In genomic region chr6:124768704-124769044, GRCm38 (mm10) we compare ENCODE assay signal across 9 mouse cellular contexts. TPM values are rescaled to one million over a fixed set of nuclear protein-coding genes. Genes with fewer than 3 reads are reported as not detected.
DNase-seq lines count a peak whose midpoint lies in the region; ATAC-seq and TF ChIP-seq lines count a peak whose summit lies in the region.
"Had no signal": no experiment of that assay in that cellular context is flagged by ENCODE, and none has a peak within 500 bp of the region (broad histone marks: within the 10 kb centered on the region; RNA-seq: fewer than 3 reads in every experiment).

No protein-coding gene starts in this region.

- H3K79me2 ChIP-seq in MEL (ENCODE audit: control insufficient read depth, insufficient read depth, low read length, poor library complexity), result no peaks in the 10 kb centered on the region; the same call in 1 of the 2 replicates

- no peak for TF ChIP-seq POLR2A in MEL (IDR thresholded peaks at IDR 0.05; ENCODE audit: control insufficient read depth in 1 of 2, insufficient read depth in 1 of 2, low read depth in 1 of 2, low read length in 2 of 2, poor library complexity in 1 of 2)

- no peak for DNase-seq in heart, adult 18-20 months
- DNase-seq in MEL (ENCODE audit: low read depth, low spot score), result peak; percentile 61
- DNase-seq in hindbrain, embryonic 10.5 days (ENCODE audit: low spot score), result no peak
- DNase-seq in midbrain, embryonic 10.5 days (ENCODE audit: low spot score), result no peak
- no peak for DNase-seq in thymus, postnatal 4 days
- no peak for DNase-seq in thymus, postnatal 25 days
- DNase-seq in adipocyte (ENCODE audit: low spot score), result no peak

- no peak for TF ChIP-seq EP300 in MEL (IDR thresholded peaks at IDR 0.05; ENCODE audit: low read depth in 1 of 2, low read length in 2 of 2)

- peak overlapping the region; percentile 56 for H3K4me3 ChIP-seq in heart, embryonic 11.5 days (ENCODE audit: low read depth, low read length)
- peak overlapping the region; percentile 75 to 80 for H3K4me3 ChIP-seq in MEL (ENCODE audit: control insufficient read depth in 1 of 2, insufficient read depth in 1 of 2, low read depth in 2 of 2, low read length in 2 of 2)
- peak overlapping the region; percentile 65 for H3K4me3 ChIP-seq in hindbrain, embryonic 10.5 days
- peak overlapping the region; percentile 58 for H3K4me3 ChIP-seq in midbrain, embryonic 10.5 days

- H3K9ac ChIP-seq in heart, embryonic 11.5 days (ENCODE audit: low read depth, low read length), result peak overlapping the region; percentile 16; the same call in 1 of the 2 replicates
- H3K9ac ChIP-seq in MEL (ENCODE audit: control insufficient read depth, low read depth, low read length, poor library complexity, severe bottlenecking), result peak overlapping the region; percentile 71

- H3K36me3 ChIP-seq in heart, embryonic 11.5 days (ENCODE audit: control insufficient read depth, insufficient read depth, low read length), result no peaks in the 10 kb centered on the region
- peaks cover 0 to 6% of the 10 kb centered on the region in 2 experiments; a peak in 1 of 4 replicates for H3K36me3 ChIP-seq in MEL (ENCODE audit: control insufficient read depth in 1 of 2, insufficient read depth in 2 of 2, low read length in 2 of 2)
- H3K36me3 ChIP-seq in hindbrain, embryonic 10.5 days, result no peaks in the 10 kb centered on the region
- no peaks in the 10 kb centered on the region for H3K36me3 ChIP-seq in midbrain, embryonic 10.5 days

- H3K9me3 ChIP-seq in heart, embryonic 11.5 days (replicated peaks; ENCODE audit: control insufficient read depth, low read length), result no peaks in the 10 kb centered on the region
- H3K9me3 ChIP-seq in MEL (replicated peaks; ENCODE audit: insufficient read depth, low read length), result no peaks in the 10 kb centered on the region
- H3K9me3 ChIP-seq in hindbrain, embryonic 10.5 days, result no peaks in the 10 kb centered on the region
- H3K9me3 ChIP-seq in midbrain, embryonic 10.5 days (replicated peaks), result no peaks in the 10 kb centered on the region

- 2% methylated on average over 9 of the region's 9 CpGs for WGBS in heart, embryonic 11.5 days (ENCODE audit: insufficient replicate concordance)
- 2% methylated on average over 9 of the region's 9 CpGs for WGBS in hindbrain, embryonic 10.5 days
- WGBS in midbrain, embryonic 10.5 days, result 1% methylated on average over 9 of the region's 9 CpGs

- no peak for ATAC-seq in heart, embryonic 11.5 days (replicated peaks; ENCODE audit: insufficient number of reproducible peaks, low FRiP score, low TSS enrichment)

- TF ChIP-seq RAD21 in MEL (IDR thresholded peaks at IDR 0.05; ENCODE audit: low read depth, low read length), result no peak

- H3K4me2 ChIP-seq in heart, embryonic 11.5 days, result peak overlapping the region; percentile 91

- TF ChIP-seq CTCF in MEL (IDR thresholded peaks at IDR 0.05 in 2 of 3, conservative IDR thresholded peaks at IDR 0.05 in 1 of 3; ENCODE audit: control insufficient read depth in 1 of 3, insufficient read depth in 1 of 3, low read depth in 2 of 3, low read length in 3 of 3, poor library complexity in 1 of 3, severe bottlenecking in 1 of 3), result no peak

- no peak overlapping the region for H3K27ac ChIP-seq in heart, embryonic 11.5 days (ENCODE audit: low read depth, low read length)
- H3K27ac ChIP-seq in MEL (ENCODE audit: control insufficient read depth, low read depth, low read length), result no peak overlapping the region
- 0 out of 2 replicates have a peak overlapping the region, but pooled peaks have one; percentile 53 for H3K27ac ChIP-seq in hindbrain, embryonic 10.5 days
- peak overlapping the region; percentile 81 for H3K27ac ChIP-seq in midbrain, embryonic 10.5 days (replicated peaks)

- H3K27me3 ChIP-seq in heart, embryonic 11.5 days (ENCODE audit: control insufficient read depth, insufficient read depth, low read length), result peaks cover 14% of the 10 kb centered on the region
- H3K27me3 ChIP-seq in MEL (ENCODE audit: control insufficient read depth in 1 of 2, insufficient read depth in 2 of 2, low read length in 2 of 2), result peaks cover 0 to 2% of the 10 kb centered on the region in 2 experiments; a peak in 1 of 4 replicates
- peaks cover 80% of the 10 kb centered on the region for H3K27me3 ChIP-seq in hindbrain, embryonic 10.5 days (ENCODE audit: insufficient read depth, poor library complexity, severe bottlenecking)
- peaks cover 77% of the 10 kb centered on the region for H3K27me3 ChIP-seq in midbrain, embryonic 10.5 days (ENCODE audit: low read depth, poor library complexity, severe bottlenecking)

- peaks cover 22% of the 10 kb centered on the region for H3K4me1 ChIP-seq in heart, embryonic 11.5 days (ENCODE audit: control insufficient read depth, insufficient read depth, low read length)
- H3K4me1 ChIP-seq in MEL (ENCODE audit: control insufficient read depth in 1 of 2, insufficient read depth in 2 of 2, low read length in 2 of 2), result peaks cover 0 to 15% of the 10 kb centered on the region in 2 experiments; a peak in 2 of 4 replicates
- H3K4me1 ChIP-seq in hindbrain, embryonic 10.5 days (replicated peaks), result peaks cover 44% of the 10 kb centered on the region
- H3K4me1 ChIP-seq in midbrain, embryonic 10.5 days, result peaks cover 40% of the 10 kb centered on the region

TF ChIP-seq in MEL, 35 proteins besides CTCF, POLR2A, EP300 and RAD21:
- peak; percentile 4; the same call in 1 of the 2 replicates for TF ChIP-seq UBTF (IDR thresholded peaks at IDR 0.05; ENCODE audit: borderline replicate concordance, insufficient read depth, low read depth, low read length)
- no peak for TF ChIP-seq NRF1 (IDR thresholded peaks at IDR 0.05; ENCODE audit: insufficient read depth, low read depth, low read length, poor library complexity, severe bottlenecking)

RNA-seq across cellular contexts. Expression of gene Eno2, which starts 0.8 kb away (rescaled TPM):
- 5.3 TPM in 2 replicates for polyA plus RNA-seq in heart, embryonic 11.5 days (2014; fragmentation: Nextera tagmentation; extraction: Ambion mirVana)
- total RNA-seq in heart, adult 18-20 months (2021), result 1 to 10 TPM; 2.5 to 2.7 TPM
- total RNA-seq in MEL (2012; rRNA removed), result 3.2 and 5.5 TPM in 2 replicates
- 10 to 100 TPM in 1 of 2 experiments, not detected in 1; 12.5 TPM for polyA plus RNA-seq in MEL (2012; ENCODE audit: insufficient read depth in 1 of 2, insufficient read length in 2 of 2, low read depth in 1 of 2, low replicate concordance in 2 of 2, missing spikeins in 1 of 2)
- 3.4 and 5.4 TPM in 2 replicates for polyA plus RNA-seq in hindbrain, embryonic 10.5 days (2016; fragmentation: Nextera tagmentation; extraction: Ambion mirVana)
- 4.6 and 6.5 TPM in 2 replicates for polyA plus RNA-seq in midbrain, embryonic 10.5 days (2016; fragmentation: Nextera tagmentation; extraction: Ambion mirVana)
- polyA plus RNA-seq: erythroblast, embryonic 14.5 days had no signal

RNA-seq across cellular contexts. Expression of gene Lrrc23, which starts 10.9 kb away (rescaled TPM):
- polyA plus RNA-seq in heart, embryonic 11.5 days (2014; fragmentation: Nextera tagmentation; extraction: Ambion mirVana), result not detected in 2 replicates
- under 1 TPM; 0.55 to 0.82 TPM for total RNA-seq in heart, adult 18-20 months (2021)
- 0.10 TPM in 1 of 2 replicates, not detected in the other for total RNA-seq in MEL (2012; rRNA removed)
- under 1 TPM in 1 of 2 experiments, not detected in 1; 0.11 TPM for polyA plus RNA-seq in MEL (2012; ENCODE audit: insufficient read depth in 1 of 2, insufficient read length in 2 of 2, low read depth in 1 of 2, low replicate concordance in 2 of 2, missing spikeins in 1 of 2)
- polyA plus RNA-seq in hindbrain, embryonic 10.5 days (2016; fragmentation: Nextera tagmentation; extraction: Ambion mirVana), result 2.5 and 4.8 TPM in 2 replicates
- polyA plus RNA-seq in midbrain, embryonic 10.5 days (2016; fragmentation: Nextera tagmentation; extraction: Ambion mirVana), result 1.3 and 1.4 TPM in 2 replicates
- polyA plus RNA-seq: erythroblast, embryonic 14.5 days had no signal

RNA-seq across cellular contexts. Expression of gene Atn1, which starts 12.3 kb away (rescaled TPM):
- 7.4 and 9.5 TPM in 2 replicates for polyA plus RNA-seq in heart, embryonic 11.5 days (2014; fragmentation: Nextera tagmentation; extraction: Ambion mirVana)
- 10 to 100 TPM; 41.1 to 46.9 TPM for total RNA-seq in heart, adult 18-20 months (2021)
- total RNA-seq in MEL (2012; rRNA removed), result 1.6 and 1.7 TPM in 2 replicates
- 10 to 100 TPM in 1 of 2 experiments, not detected in 1; 43.2 TPM for polyA plus RNA-seq in MEL (2012; ENCODE audit: insufficient read depth in 1 of 2, insufficient read length in 2 of 2, low read depth in 1 of 2, low replicate concordance in 2 of 2, missing spikeins in 1 of 2)
- polyA plus RNA-seq in hindbrain, embryonic 10.5 days (2016; fragmentation: Nextera tagmentation; extraction: Ambion mirVana), result 11.2 and 13.0 TPM in 2 replicates
- polyA plus RNA-seq in midbrain, embryonic 10.5 days (2016; fragmentation: Nextera tagmentation; extraction: Ambion mirVana), result 10.2 and 10.5 TPM in 2 replicates

RNA-seq across cellular contexts. Expression of gene Gm45234, which starts 12.9 kb away (rescaled TPM):
- polyA plus RNA-seq in heart, embryonic 11.5 days (2014; fragmentation: Nextera tagmentation; extraction: Ambion mirVana), result not detected in 2 replicates
- total RNA-seq in heart, adult 18-20 months (2021), result not detected
- total RNA-seq in MEL (2012; rRNA removed), result not detected in 2 replicates
- under 1 TPM in 1 of 2 experiments, not detected in 1; 0.15 TPM for polyA plus RNA-seq in MEL (2012; ENCODE audit: insufficient read depth in 1 of 2, insufficient read length in 2 of 2, low read depth in 1 of 2, low replicate concordance in 2 of 2, missing spikeins in 1 of 2)
- not detected in 2 replicates for polyA plus RNA-seq in hindbrain, embryonic 10.5 days (2016; fragmentation: Nextera tagmentation; extraction: Ambion mirVana)
- not detected in 2 replicates for polyA plus RNA-seq in midbrain, embryonic 10.5 days (2016; fragmentation: Nextera tagmentation; extraction: Ambion mirVana)

RNA-seq across cellular contexts. Expression of gene Grcc10, which starts 27.5 kb away (rescaled TPM):
- polyA plus RNA-seq in heart, embryonic 11.5 days (2014; fragmentation: Nextera tagmentation; extraction: Ambion mirVana), result 352 and 380 TPM in 2 replicates
- total RNA-seq in heart, adult 18-20 months (2021), result 100 to 1,000 TPM; 277 to 290 TPM
- 41.9 and 57.4 TPM in 2 replicates for total RNA-seq in MEL (2012; rRNA removed)
- polyA plus RNA-seq in MEL (2012; ENCODE audit: insufficient read depth in 1 of 2, insufficient read length in 2 of 2, low read depth in 1 of 2, low replicate concordance in 2 of 2, missing spikeins in 1 of 2), result 10 to 100 TPM in 1 of 2 experiments, not detected in 1; 62.9 TPM
- 446 and 555 TPM in 2 replicates for polyA plus RNA-seq in hindbrain, embryonic 10.5 days (2016; fragmentation: Nextera tagmentation; extraction: Ambion mirVana)
- polyA plus RNA-seq in midbrain, embryonic 10.5 days (2016; fragmentation: Nextera tagmentation; extraction: Ambion mirVana), result 445 and 490 TPM in 2 replicates

Comparison
In these comparisons a context has a peak if more than half of its experiments do, and no peak if none do; other contexts are left out.
1. H3K27ac ChIP-seq: peak in hindbrain, embryonic 10.5 days (single experiment) and midbrain, embryonic 10.5 days (single experiment); none in heart, embryonic 11.5 days (single experiment) and MEL (single experiment).
2. Peak in every context shown above with its lines, with median percentiles within 50 percentile points of each other: H3K4me3 ChIP-seq.